Mouse (Mus musculus): ENCODE measurements at regions not wholly inside any gene's neighbourhood (a gene's known extent, or its start where the extent isn't known, plus 50 kb on each side); places are given as distances from the start of the nearest gene placed in this dataset.

- DNase-seq (ENCODE audit: low spot score in 2 of 2): no peak
Measured at GRCm38 (mm10) chr2:138824873-138825272, 568.5 kb downstream of the Btbd3 start.

DNA sequence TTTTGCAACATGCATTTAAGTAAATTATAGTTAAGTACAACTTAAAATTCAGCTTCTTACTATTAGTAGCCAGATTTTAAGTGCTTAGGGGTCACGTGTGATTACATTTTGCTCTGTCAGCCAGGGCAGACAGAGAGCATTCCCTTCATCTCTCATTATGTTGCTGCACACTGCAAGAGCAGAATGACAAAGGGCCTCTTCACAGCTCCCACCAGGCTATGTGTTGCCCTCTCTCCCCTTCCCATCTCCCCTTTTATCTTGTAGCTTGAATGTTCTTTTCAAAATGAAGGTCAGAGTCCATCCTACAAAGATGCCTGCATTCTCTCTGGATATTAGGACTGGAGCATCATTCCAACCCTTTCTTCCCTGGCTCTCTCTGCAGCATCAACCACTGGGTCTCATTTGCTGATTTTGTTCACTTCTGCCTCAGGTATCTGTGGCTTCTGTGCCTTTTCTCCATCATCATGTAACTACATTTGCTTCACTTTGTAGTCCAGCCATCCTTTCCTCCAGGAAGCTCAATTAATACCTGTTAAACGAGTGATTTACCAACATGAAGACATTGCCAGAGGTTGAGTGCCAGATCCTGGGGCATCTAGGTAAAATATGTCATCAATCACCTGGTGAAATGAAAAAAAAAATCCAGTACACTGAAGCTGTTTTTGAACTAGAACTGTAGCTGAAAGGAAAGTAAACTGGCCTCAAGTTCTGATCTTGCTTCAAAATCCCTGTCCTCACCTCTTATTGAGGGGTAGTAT is 571.6 kb downstream of the Btbd3 start:
- DNase-seq (ENCODE audit: low spot score in 2 of 2): no peak

- no peak for DNase-seq (ENCODE audit: low spot score in 2 of 2)
Measured at GRCm38 (mm10) chr2:138838846-138839245, 582.5 kb downstream of the Btbd3 start.

DNA sequence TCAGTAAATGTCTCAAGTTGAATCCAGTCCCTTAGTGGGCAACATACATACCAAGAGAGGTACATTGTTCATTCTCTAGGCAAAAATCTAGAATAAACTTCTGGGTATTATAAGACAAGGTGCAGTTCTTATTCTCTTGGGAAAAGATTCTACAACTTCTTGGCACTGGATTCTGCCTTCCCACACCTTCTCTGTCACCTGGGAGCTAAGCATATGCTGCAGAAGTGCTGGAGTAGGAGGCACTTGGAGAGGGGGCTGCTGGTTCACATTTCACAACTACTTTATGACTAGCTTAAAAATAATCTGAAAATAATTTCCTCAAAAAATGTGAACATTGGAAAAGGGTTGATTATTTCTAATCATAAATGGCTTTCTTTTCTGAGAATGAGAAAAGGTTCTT is 602.8 kb downstream of the Btbd3 start:
- DNase-seq (ENCODE audit: low spot score in 2 of 2): no peak

DNA sequence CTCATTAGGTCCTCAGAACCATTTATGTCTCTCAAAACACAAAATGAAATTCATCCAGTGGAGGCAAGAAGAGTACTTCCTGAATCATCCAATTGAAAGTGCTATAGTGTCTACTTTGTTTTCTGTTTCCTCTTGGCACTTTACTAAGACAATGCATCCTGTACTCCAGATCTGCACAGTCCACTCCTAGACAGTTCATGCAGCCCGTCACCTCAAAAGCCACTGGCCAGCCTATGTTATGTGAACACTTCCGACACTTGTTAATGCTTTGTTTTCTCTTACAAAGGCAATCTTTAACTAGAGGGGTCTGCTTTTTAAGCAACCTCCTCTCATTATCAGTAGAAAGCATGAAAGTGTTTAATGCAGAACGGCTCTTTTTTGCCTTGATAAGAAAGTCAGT is 597.1 kb upstream of the Sptlc3 start:
- DNase-seq (ENCODE audit: low spot score in 2 of 2): no peak

GRCm38 (mm10) chr2:138897101-138897500 is 596.6 kb upstream of the Sptlc3 start:
- no peak for DNase-seq (ENCODE audit: low spot score in 2 of 2)

DNA sequence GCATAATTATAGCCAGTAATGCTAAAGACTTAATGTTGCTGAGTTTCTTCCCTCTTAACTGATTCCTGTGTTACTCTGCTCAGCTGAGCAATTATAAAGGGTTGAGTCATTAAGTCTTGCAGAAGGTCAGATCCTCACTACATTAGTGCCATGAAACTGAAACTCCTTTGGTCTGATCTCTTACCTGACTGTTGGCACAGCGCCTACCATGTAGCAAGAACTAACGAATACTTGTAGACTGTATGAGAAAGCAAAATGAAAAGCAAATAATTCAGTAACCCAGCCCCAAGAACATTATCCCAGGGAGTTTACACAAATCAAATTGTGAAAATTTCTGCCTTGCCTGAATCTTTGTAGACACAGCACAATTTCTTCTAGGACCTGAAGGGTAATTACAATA is 556.5 kb upstream of the Sptlc3 start:
- DNase-seq (ENCODE audit: low spot score in 2 of 2): no peak

DNA sequence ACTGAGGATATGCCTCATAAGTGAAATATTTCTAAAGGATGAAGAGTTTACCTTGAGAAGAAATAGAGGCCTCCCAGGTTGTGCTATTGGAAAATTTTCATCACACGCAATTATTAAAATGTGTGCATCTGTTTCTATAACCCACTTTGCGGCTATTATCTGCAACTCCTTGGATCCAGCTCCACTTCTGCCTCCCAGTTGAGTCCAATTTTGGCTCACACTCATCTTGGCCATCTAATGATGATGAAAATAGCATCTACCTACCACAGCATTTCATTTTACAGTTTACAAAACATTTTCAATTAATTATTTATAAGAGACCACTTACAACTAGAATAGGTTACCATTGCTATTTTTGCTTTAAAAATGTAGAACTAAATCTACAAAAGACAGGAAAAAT is 554.3 kb upstream of the Sptlc3 start:
- no peak for DNase-seq (ENCODE audit: low spot score in 2 of 2)

- no peak for DNase-seq (ENCODE audit: low spot score in 2 of 2)
Measured at GRCm38 (mm10) chr2:138966110-138966790, 527.5 kb upstream of the Sptlc3 start.

- DNase-seq (ENCODE audit: low spot score in 2 of 2): no peak
Measured at GRCm38 (mm10) chr2:138974548-138974947, 519.2 kb upstream of the Sptlc3 start.

- no peak for DNase-seq (ENCODE audit: low spot score in 2 of 2)
Measured at GRCm38 (mm10) chr2:138990031-138990430, 503.7 kb upstream of the Sptlc3 start.

- no peak for DNase-seq (ENCODE audit: low spot score in 2 of 2)
Measured at GRCm38 (mm10) chr2:139032105-139032812, 461.5 kb upstream of the Sptlc3 start.

DNA sequence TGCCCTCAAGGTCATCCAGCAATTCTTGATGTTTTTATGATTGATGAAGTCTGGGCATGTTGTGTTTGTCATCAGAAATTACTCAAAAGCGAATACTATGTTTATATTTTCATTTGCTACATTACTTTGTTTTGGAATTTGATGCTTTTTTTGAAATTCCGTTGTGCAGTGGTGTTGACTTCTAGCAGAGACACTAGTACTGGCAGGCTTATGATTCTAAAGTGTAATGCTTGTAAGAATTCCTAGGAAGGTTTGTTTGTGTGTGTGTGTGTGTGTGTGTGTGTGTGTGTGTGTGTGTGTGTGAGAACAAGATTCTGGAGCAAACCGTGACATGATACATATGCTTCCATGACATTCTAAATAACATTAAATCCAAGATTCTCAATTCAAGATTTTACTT is 458.9 kb upstream of the Sptlc3 start:
- DNase-seq (ENCODE audit: low spot score in 2 of 2): no peak

GRCm38 (mm10) chr2:139041671-139042273 is 451.9 kb upstream of the Sptlc3 start:
- DNase-seq (ENCODE audit: low spot score in 2 of 2): no peak

- DNase-seq (ENCODE audit: low spot score in 2 of 2): no peak
Measured at GRCm38 (mm10) chr2:139044684-139045083, 449.0 kb upstream of the Sptlc3 start.

DNA sequence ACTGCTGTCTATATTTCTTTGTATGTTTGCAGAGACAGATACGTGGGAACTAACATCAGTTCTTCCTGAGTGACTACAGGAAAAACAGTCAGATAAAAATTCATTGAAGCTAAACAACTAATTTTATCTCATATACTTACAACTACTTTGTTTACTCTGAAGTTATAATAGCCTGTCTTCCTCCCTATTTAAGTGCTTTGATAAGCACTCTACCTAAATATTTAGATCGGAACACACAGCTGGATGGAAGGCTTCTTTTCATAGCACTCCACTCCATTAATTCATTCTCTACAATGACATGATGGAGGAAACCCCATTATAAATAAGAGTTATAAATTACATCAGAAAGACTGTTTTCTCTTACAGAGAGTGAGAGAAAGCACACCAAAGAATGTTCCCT is 438.5 kb upstream of the Sptlc3 start:
- DNase-seq (ENCODE audit: low spot score in 2 of 2): no peak

GRCm38 (mm10) chr2:139069276-139069961 is 424.3 kb upstream of the Sptlc3 start:
- no peak for DNase-seq (ENCODE audit: low spot score in 2 of 2)

- no peak for DNase-seq (ENCODE audit: low spot score in 2 of 2)
Measured at GRCm38 (mm10) chr2:139071690-139072089, 422.0 kb upstream of the Sptlc3 start.

DNA sequence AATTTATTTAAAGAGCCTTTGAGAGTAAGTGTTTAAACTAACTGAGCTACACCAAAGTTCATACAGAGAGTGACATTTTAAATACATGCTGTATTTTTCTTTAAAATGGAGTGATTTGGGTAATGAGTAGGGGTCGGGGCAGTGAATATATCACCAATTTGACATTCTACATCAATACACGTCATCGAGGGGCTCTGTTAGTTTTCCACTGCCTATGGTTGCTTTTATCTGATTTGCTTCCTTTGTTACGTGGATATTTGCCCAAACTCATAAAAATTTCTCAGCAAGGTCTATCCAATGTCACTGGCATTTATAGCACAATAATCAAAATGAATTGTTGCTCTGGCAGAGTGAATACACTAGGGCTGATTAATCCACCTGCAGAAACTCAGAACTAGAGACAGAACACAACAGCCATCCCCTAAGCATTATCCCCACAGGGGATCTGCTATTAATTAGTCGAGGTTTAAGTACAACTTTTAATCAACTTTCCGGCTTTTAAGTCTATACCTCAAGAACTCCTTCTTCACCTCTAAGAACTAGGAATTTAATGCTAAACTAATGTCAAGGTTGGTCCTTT is 400.1 kb upstream of the Sptlc3 start:
- no peak for DNase-seq (ENCODE audit: low spot score in 2 of 2)

DNA sequence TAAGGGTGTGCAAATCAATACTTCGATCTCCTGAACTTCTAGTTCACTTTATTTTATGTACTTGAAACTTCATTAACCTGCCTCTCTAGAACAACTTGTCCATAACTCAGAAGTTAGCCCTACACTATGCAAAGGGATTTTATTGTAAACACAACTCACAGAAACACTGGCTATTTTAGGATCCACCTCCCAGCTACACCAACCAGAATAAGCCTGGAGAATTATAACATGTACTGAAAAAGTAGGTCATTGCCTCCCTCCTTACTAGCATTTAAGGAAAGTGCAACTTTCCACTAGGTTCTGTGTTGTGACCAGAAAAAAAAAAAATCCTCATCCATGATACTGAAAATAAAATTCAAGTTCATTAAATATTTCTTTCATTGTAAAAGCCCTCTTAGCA is 382.0 kb upstream of the Sptlc3 start:
- DNase-seq (ENCODE audit: low spot score in 2 of 2): no peak

- no peak for DNase-seq (ENCODE audit: low spot score in 2 of 2)
Measured at GRCm38 (mm10) chr2:139114523-139114922, 379.2 kb upstream of the Sptlc3 start.

Measured in spleen, postnatal 4 days (tissue).